Mouse (Mus musculus): ENCODE results near the gene Arhgap22.

DNA sequence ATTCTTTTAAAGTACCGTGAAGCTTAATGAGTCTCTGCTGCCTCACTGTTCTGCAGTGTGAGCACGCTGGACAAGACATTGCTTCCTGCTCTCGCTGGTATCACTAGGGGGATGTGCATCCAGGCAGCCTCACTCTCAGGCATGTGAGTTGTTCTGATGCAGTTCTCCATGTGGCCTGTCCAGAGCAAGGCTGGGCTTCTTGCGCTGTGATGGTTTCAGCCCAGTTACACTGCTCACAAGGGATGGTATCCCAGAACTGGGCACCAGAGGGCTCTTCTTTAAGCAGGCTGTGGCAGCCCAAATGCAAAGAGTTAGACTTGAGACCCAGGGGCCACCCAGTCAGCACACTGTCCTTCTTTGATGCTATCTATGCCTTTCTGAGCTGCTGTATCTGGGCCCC lies 101.9 kb downstream of the Arhgap22 start:
- TF ChIP-seq POLR2A (IDR thresholded peaks at IDR 0.05; ENCODE audit: low read depth, low read length) (no peak), CTCF (conservative IDR thresholded peaks at IDR 0.05; ENCODE audit: insufficient read depth, insufficient read length, low read depth, low read length) (no peak)
